Mouse (Mus musculus) stomach, postnatal 0 days (tissue): ENCODE measurements at regions not wholly inside any gene's neighbourhood (a gene's known extent, or its start where the extent isn't known, plus 50 kb on each side); places are given as distances from the start of the nearest gene placed in this dataset.
A peak's percentile ranks its signal among the peaks of the same experiment; 100 is the strongest.

Experiments used
- CTCF ChIP-seq: IDR thresholded peaks from 2 replicates; pipeline ENCODE4 v1.5.1; 2016; ENCODE audit warnings: antibody characterized with exemption, low read depth, mild to moderate bottlenecking, moderate library complexity
- EP300 ChIP-seq: optimal IDR thresholded peaks from 2 replicates; pipeline ENCODE3; 2016; ENCODE audit warnings: antibody characterized with exemption

DNA sequence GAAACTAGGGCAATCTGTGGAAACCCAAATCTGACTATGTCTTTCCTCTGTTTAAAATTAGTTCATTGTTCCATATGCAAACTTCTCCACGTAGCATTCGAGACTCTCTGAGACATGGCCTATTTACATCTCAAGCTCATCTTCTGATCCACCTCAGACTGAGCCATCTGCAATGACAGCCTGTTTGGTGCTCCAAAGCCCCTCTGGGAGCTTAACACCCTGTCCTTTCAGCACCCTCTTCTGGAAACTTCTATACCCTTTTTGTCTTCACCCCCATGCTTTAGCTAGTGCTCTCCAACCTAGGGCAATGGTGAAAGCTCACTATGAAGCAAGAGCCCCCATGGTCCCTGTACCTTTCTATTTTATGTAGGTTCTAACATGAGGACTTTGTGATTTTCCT is 379.7 kb downstream of the Lpin1 start:
- TF ChIP-seq CTCF (peak; percentile 15; the same call in 1 of the 2 replicates), EP300 (no peak)
